Mouse (Mus musculus) mammary gland, adult 2 months (tissue): ENCODE results near the gene Svs2. TPM values are rescaled to one million over a fixed set of nuclear protein-coding genes. Genes with fewer than 3 reads are reported as not detected.

Experiments
- polyA plus RNA-seq: library from polyadenylated mRNA; depleted of rRNA; stranded (reverse); fragments of >200 nt; gene quantifications from 2 replicates; pipeline ENCODE4 v1.2.3, GENCODE M21; 2012; ENCODE audit warnings: low replicate concordance; rRNA removed

The Svs2 gene
- not detected in 2 replicates for polyA plus RNA-seq

GRCm38 (mm10) chr2:164238366-164238765 lies at the start of gene Svs2:
Gene Svs2 (minus strand): TSS chr2:164238466.

GRCm38 (mm10) chr2:164278359-164278758 lies 40.1 kb upstream of the Svs2 start, which contains the start of gene Svs4:
Gene Svs4 (minus strand): TSS chr2:164278459.

DNA sequence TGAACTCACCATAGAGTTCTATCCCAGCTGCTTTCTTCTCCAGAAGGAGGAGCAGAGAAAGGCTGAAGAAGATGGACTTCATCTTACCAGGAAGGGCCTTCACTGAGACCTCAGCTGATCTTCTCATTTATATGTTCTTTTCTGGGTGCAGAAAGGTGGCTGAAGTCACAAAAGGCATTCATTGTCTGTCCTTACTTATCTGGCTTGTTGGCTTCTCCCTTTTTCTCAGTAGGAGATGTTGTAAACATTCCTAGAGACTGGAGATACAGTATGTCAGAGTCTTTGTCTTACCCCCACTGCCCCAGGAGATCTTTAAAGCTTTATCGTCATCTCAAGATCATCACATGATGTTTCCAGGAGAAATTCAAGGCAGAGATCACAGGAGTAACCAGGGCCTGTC lies 18.3 kb upstream of the Svs2 start, which contains the start of gene Svs3b:
Gene Svs3b (minus strand): TSS at position 101 of the 400 bp plus-strand sequence.

DNA sequence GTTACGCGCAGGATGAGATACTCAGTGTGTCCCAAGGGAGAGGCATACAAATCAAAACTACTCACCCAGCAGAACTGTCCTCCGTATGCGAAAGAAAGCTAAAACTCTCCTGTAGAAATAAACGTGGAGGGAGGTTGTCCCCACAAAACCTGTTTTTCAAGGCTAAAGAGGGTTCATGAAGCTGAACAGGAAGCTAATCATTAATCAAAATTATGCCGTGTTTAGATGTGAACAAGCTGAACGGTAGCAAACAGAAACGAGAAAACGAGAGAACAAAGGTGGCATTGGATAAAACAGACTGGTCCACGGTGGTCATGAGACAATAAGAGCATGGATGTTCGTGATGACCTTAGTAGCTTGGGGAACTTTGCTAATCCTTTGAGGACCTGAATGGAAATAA lies 16.7 kb downstream of the Svs2 start, which contains the start of gene Wfdc15b:
Gene Wfdc15b (minus strand): TSS at position 139 of the 400 bp plus-strand sequence.

DNA sequence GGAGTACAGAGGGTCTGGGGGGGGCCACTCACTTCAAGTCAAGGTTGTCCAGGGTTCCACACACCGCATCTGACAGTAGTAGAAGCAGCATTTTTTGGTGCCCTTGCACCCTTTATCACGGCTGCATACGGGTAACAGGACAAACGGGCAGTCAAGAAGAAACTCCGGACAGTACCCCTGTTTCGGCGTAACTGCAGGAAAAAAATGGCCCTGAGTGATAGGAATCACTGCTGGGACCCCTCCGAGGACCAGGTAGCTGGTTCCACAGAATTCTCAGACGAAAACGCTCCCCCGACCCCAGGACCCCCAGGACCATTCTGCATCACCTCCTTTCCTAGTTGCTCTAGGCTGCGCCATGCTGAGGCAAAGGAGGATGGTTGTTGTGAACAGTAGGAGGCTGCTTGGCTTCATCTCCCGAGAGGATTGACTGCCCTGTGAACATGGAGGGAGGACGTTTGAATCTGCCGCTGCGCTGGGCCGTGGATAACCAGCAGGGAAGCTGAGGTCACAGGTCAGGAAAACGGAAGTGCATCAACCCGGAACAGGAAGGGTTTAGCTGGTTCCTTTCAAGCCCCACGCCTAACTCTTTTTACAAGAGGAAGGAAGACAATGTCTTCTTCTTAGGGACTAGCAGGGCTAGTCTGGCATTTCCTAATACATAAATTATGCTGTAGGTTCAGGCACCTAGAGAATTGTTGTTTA lies 38.5 kb downstream of the Svs2 start, which contains the start of gene Wfdc15a:
Gene Wfdc15a (minus strand): TSS at position 505 of the 702 bp plus-strand sequence.

GRCm38 (mm10) chr2:164190576-164190975 lies 47.7 kb downstream of the Svs2 start, which contains the start of gene Wfdc12:
Gene Wfdc12 (minus strand): TSS chr2:164190608.

Other genes with a start within 250 kb of the Svs2 start
- 54.2 and 98.4 TPM in 2 replicates for gene Ywhab, start 243.5 kb downstream of the Svs2 start, polyA plus RNA-seq
- 1.6 and 1.7 TPM in 2 replicates for gene Pabpc1l, start 213.0 kb downstream of the Svs2 start, polyA plus RNA-seq
- gene Stk4, start 168.1 kb downstream of the Svs2 start, polyA plus RNA-seq, result 21.8 and 26.0 TPM in 2 replicates
- gene Tomm34, start 167.3 kb downstream of the Svs2 start, polyA plus RNA-seq, result 58.9 and 67.9 TPM in 2 replicates
- gene Kcns1, start 67.4 kb downstream of the Svs2 start, polyA plus RNA-seq, result 0.20 and 0.43 TPM in 2 replicates
- 1.0 TPM in 1 of 2 replicates, not detected in the other for gene Wfdc5, start 55.7 kb downstream of the Svs2 start, polyA plus RNA-seq
- gene Wfdc12, start 47.9 kb downstream of the Svs2 start, polyA plus RNA-seq, result 0.50 TPM in 1 of 2 replicates, not detected in the other
- not detected in 2 replicates for gene Wfdc15a, start 38.3 kb downstream of the Svs2 start, polyA plus RNA-seq
- not detected in 2 replicates for gene Wfdc15b, start 16.8 kb downstream of the Svs2 start, polyA plus RNA-seq
- not detected in 2 replicates for gene Svs3b, start 18.2 kb upstream of the Svs2 start, polyA plus RNA-seq
- gene Svs4, start 40.0 kb upstream of the Svs2 start, polyA plus RNA-seq, result not detected in 2 replicates
- not detected in 2 replicates for gene Svs3a, start 50.8 kb upstream of the Svs2 start, polyA plus RNA-seq
- gene Svs6, start 78.3 kb upstream of the Svs2 start, polyA plus RNA-seq, result not detected in 2 replicates
- not detected in 2 replicates for gene Svs5, start 94.3 kb upstream of the Svs2 start, polyA plus RNA-seq
- gene Slpi, start 150.6 kb upstream of the Svs2 start, polyA plus RNA-seq, result 19.6 and 28.7 TPM in 2 replicates
- gene Rbpjl, start 164.7 kb upstream of the Svs2 start, polyA plus RNA-seq, result 0.03 and 0.05 TPM in 2 replicates
- gene Matn4, start 166.7 kb upstream of the Svs2 start, polyA plus RNA-seq, result 2.9 and 6.3 TPM in 2 replicates
- gene Sdc4, start 205.4 kb upstream of the Svs2 start, polyA plus RNA-seq, result 46.1 and 52.4 TPM in 2 replicates
- gene Sys1, start 218.5 kb upstream of the Svs2 start, polyA plus RNA-seq, result 117 and 254 TPM in 2 replicates
- 37.3 and 40.5 TPM in 2 replicates for gene Gm20458, start 222.5 kb upstream of the Svs2 start, polyA plus RNA-seq
- gene Trp53tg5, start 235.3 kb upstream of the Svs2 start, polyA plus RNA-seq, result not detected in 2 replicates
- 16.8 and 38.2 TPM in 2 replicates for gene Dbndd2, start 247.6 kb upstream of the Svs2 start, polyA plus RNA-seq